Mouse (Mus musculus) myocyte (in vitro differentiated cells): ENCODE data around the gene Nphs2.

Experiments
- CEBPB ChIP-seq: IDR thresholded peaks from 2 replicates; pipeline ENCODE4 v1.6.1; 2011; ENCODE audit warnings: mild to moderate bottlenecking, moderate library complexity; ENCODE audit not compliant: poor library complexity, insufficient read depth, severe bottlenecking
- E2F4 ChIP-seq: IDR thresholded peaks from one replicate; pipeline ENCODE4 v1.6.1; 2011; ENCODE audit warnings: mild to moderate bottlenecking, control low read depth, moderate library complexity; ENCODE audit not compliant: insufficient read depth
- MAX ChIP-seq: IDR thresholded peaks from one replicate; pipeline ENCODE4 v1.6.1; 2011; ENCODE audit warnings: low read depth, mild to moderate bottlenecking, control low read depth
- MYOD1 ChIP-seq, 3 experiments: IDR thresholded peaks; one replicate each; pipeline ENCODE4 v1.6.1; 2011; ENCODE audit warnings: control low read depth in 2 of 3, low read depth in 2 of 3, mild to moderate bottlenecking in 2 of 3, moderate library complexity in 1 of 3; ENCODE audit not compliant: insufficient read length in 2 of 3, control insufficient read depth in 1 of 3
- POLR2A ChIP-seq: IDR thresholded peaks from one replicate; pipeline ENCODE4 v1.6.1; 2011; ENCODE audit warnings: low read depth, mild to moderate bottlenecking, control low read depth, moderate library complexity; ENCODE audit not compliant: insufficient read length
- POLR2AphosphoS2 ChIP-seq: IDR thresholded peaks from one replicate; pipeline ENCODE4 v1.6.1; 2011; ENCODE audit warnings: low read depth, control low read depth; ENCODE audit not compliant: insufficient read length
- SRF ChIP-seq: IDR thresholded peaks from one replicate; pipeline ENCODE4 v1.6.1; 2011; ENCODE audit warnings: low read depth; ENCODE audit not compliant: control insufficient read depth, insufficient read length
- TCF12 ChIP-seq: IDR thresholded peaks from one replicate; pipeline ENCODE4 v1.6.1; 2011; ENCODE audit warnings: mild to moderate bottlenecking, control low read depth; ENCODE audit not compliant: poor library complexity, insufficient read depth, severe bottlenecking
- TCF3 ChIP-seq: IDR thresholded peaks from one replicate; pipeline ENCODE4 v1.6.1; 2011; ENCODE audit warnings: low read depth, control low read depth; ENCODE audit not compliant: insufficient read length
- USF1 ChIP-seq: IDR thresholded peaks from one replicate; pipeline ENCODE4 v1.6.1; 2011; ENCODE audit warnings: low read depth, mild to moderate bottlenecking, control low read depth, moderate library complexity

GRCm38 (mm10) chr1:156365740-156366139 is 55.2 kb downstream of the Nphs2 start, which contains the start of gene Gm2000:
- no peak for TF ChIP-seq MYOD1 (IDR thresholded peaks at IDR 0.05; ENCODE audit: control insufficient read depth in 1 of 3, insufficient read length in 2 of 3, low read depth in 2 of 3)
- no peak for TF ChIP-seq MAX
- TF ChIP-seq TCF3: no peak
- no peak for TF ChIP-seq POLR2A
- TF ChIP-seq SRF: no peak
- TF ChIP-seq CEBPB: no peak
- TF ChIP-seq POLR2AphosphoS2: no peak
- no peak for TF ChIP-seq TCF12
- no peak for TF ChIP-seq USF1
- no peak for TF ChIP-seq E2F4
